Mouse (Mus musculus): Measurements from ENCODE around the gene Scand1. TPM values are rescaled to one million over a fixed set of nuclear protein-coding genes. Genes with fewer than 3 reads are reported as not detected.

Scand1 gene
- total RNA-seq, 2 experiments from 2014 or later, result 61.0 to 61.2 TPM

DNA sequence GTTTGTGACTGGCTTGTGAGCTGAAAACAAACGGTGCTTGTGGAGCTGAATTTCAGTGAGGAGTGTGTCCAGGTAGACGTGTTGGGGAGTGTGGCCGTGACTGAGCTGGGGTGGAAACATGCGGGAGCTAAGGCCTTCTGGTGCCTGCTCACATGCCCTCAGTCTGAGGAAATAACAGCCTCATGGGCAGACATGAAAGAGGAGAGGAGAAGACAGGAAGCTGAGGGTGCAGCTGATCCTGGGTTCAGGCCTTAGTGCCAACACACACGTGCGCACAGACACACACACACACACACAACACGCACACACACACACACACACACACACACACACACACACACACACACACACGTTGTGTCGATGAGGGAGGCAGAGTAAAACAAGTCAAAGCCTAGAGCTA, 44.9 kb downstream of the Scand1 start:
- Histone ChIP-seq H3K27ac (no peak overlapping the region), H3K4me3 (no peak overlapping the region)
- no peak for TF ChIP-seq CTCF (IDR thresholded peaks at IDR 0.05)
- intact Hi-C loops (cut with DNase I), result no loop called here
- DNase-seq, result no peak

DNA sequence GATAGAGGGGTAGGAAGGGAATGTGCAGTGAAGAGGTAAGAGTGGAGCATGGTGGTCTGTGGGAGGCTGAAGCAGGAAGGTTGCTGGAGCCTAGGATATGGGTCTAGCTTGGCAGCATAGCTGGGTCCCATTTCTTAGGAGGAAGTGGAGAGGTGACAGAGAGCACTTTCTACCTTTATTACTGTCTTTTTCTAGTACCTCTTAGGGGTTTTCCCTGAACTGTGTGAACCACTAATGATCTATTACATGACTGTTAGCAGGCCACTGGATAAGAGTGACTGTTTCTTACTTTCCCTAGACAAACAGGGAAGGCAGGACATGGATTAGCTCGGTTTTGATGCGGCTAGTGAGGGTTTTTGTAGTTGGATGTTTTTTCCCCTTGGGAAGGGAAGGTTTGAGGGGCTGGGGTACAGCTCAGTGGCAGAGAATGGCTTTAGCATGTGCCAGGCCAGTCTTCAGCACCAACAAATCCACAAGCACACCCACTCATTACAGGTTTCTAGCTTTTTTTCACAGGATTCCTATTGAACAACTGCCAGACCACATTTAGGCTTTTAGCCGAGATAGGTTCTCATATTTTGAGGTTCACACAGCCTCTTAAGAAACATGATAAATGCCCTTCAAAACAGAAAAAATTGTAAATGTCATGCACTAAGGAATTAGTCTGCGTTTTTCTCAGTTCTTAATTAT, 49.2 kb downstream of the Scand1 start:
- no peak for DNase-seq
- intact Hi-C loops (cut with DNase I), result no loop called here
- Histone ChIP-seq H3K27ac (no peak overlapping the region), H3K4me3 (no peak overlapping the region)
- TF ChIP-seq CTCF (IDR thresholded peaks at IDR 0.05), result no peak

Small RNAs within 50 kb of the gene (microRNA-seq; reads per million reads assigned to microRNA genes)
- gene Gm22759, result not detected

Other genes starting within 250 kb of the Scand1 start
- gene Spag4, start 247.5 kb downstream of the Scand1 start, total RNA-seq (2021), result under 1 TPM; 0.33 to 0.36 TPM
- 10 to 100 TPM in 1 of 2 experiments, 1 to 10 TPM in 1; 8.6 to 10.1 TPM for gene Cpne1, start 200.7 kb downstream of the Scand1 start, total RNA-seq (2021)
- gene Rbm12, start 200.7 kb downstream of the Scand1 start, total RNA-seq (2021), result 1 to 10 TPM; 4.9 to 8.1 TPM
- gene Gm28036, start 185.6 kb downstream of the Scand1 start, total RNA-seq (2021), result 1 to 10 TPM; 3.8 to 4.3 TPM
- gene Romo1, start 168.7 kb downstream of the Scand1 start, total RNA-seq (2021), result 100 to 1,000 TPM; 187 to 259 TPM
- 10 to 100 TPM; 75.3 to 83.5 TPM for gene Nfs1, start 168.5 kb downstream of the Scand1 start, total RNA-seq (2021)
- gene Rbm39, start 132.5 kb downstream of the Scand1 start, total RNA-seq (2021), result 100 to 1,000 TPM; 119 TPM
- 10 to 100 TPM; 30.8 to 31.4 TPM for gene Phf20, start 116.2 kb downstream of the Scand1 start, total RNA-seq (2021)
- gene Cnbd2, start 405 bp downstream of the Scand1 start, total RNA-seq (2021), result under 1 TPM; 0.86 to 0.92 TPM
- 1 to 10 TPM; 3.8 to 4.6 TPM for gene Epb41l1, start 108.2 kb upstream of the Scand1 start, total RNA-seq (2021)
- gene Aar2, start 234.9 kb upstream of the Scand1 start, total RNA-seq (2021), result 10 to 100 TPM; 22.0 to 22.4 TPM

Data from gastrocnemius, adult 2 months (tissue).